Mouse (Mus musculus) liver, embryonic 15.5 days (tissue): Measurements from ENCODE around the gene Ak5. TPM values are rescaled to one million over a fixed set of nuclear protein-coding genes. Genes with fewer than 3 reads are reported as not detected.
A peak's percentile ranks its signal among the peaks of the same experiment; 100 is the strongest.

Source experiments
- ATAC-seq: fragments of 200-750 bp; cut with Nextera tagmentation; 2 replicates; pipeline ENCODE4 v1.8.0; 2017; ENCODE audit warnings: moderate number of reproducible peaks, mild to moderate bottlenecking, moderate library complexity; ENCODE audit not compliant: insufficient read depth
- H3K27ac ChIP-seq: fragments of 300-500 bp; sonication (generic); replicated peaks from 2 replicates; pipeline ENCODE4 v1.5.1; 2015; ENCODE audit warnings: mild to moderate bottlenecking, inconsistent platforms
- H3K27me3 ChIP-seq: fragments of 300-500 bp; sonication (generic); 2 replicates; pipeline ENCODE4 v1.6.1; 2015; ENCODE audit warnings: mild to moderate bottlenecking, inconsistent platforms
- H3K36me3 ChIP-seq: fragments of 300-500 bp; sonication (generic); replicated peaks from 2 replicates; pipeline ENCODE4 v1.6.1; 2015; ENCODE audit warnings: moderate library complexity, mild to moderate bottlenecking, inconsistent platforms
- H3K4me1 ChIP-seq: fragments of 300-500 bp; sonication (generic); replicated peaks from 2 replicates; pipeline ENCODE4 v1.6.1; 2015; ENCODE audit warnings: inconsistent platforms
- H3K4me2 ChIP-seq: fragments of 300-500 bp; sonication (generic); 2 replicates; pipeline ENCODE4 v1.6.1; 2015; ENCODE audit warnings: moderate library complexity, mild to moderate bottlenecking, inconsistent platforms
- H3K4me3 ChIP-seq: fragments of 300-500 bp; sonication (generic); replicated peaks from 2 replicates; pipeline ENCODE4 v1.5.1; 2015; ENCODE audit warnings: mild to moderate bottlenecking, inconsistent platforms
- H3K9ac ChIP-seq: fragments of 300-500 bp; sonication (generic); 2 replicates; pipeline ENCODE4 v1.6.1; 2015; ENCODE audit warnings: moderate library complexity, mild to moderate bottlenecking, inconsistent platforms
- H3K9me3 ChIP-seq: fragments of 300-500 bp; sonication (generic); replicated peaks from 2 replicates; pipeline ENCODE4 v1.6.1; 2016; ENCODE audit warnings: inconsistent platforms
- WGBS: fragments of 180-500 bp; shearing (Covaris S2); methylation state at CpG from one replicate; pipeline ENCODE4 v1.1.7; 2015; ENCODE audit warnings: mixed read lengths; ENCODE audit not compliant: insufficient replicate concordance; 5-methylcytosine and 5-hydroxymethylcytosine counted together
- polyA plus RNA-seq: library from polyadenylated mRNA; unstranded; fragments of >200 nt; fragmentation: Nextera tagmentation; extraction: Ambion mirVana; gene quantifications from 2 replicates; pipeline ENCODE4 v1.2.1, GENCODE M21; 2015

Gene Ak5
- polyA plus RNA-seq, 1 experiment from 2014 or later: 0.20 TPM

DNA sequence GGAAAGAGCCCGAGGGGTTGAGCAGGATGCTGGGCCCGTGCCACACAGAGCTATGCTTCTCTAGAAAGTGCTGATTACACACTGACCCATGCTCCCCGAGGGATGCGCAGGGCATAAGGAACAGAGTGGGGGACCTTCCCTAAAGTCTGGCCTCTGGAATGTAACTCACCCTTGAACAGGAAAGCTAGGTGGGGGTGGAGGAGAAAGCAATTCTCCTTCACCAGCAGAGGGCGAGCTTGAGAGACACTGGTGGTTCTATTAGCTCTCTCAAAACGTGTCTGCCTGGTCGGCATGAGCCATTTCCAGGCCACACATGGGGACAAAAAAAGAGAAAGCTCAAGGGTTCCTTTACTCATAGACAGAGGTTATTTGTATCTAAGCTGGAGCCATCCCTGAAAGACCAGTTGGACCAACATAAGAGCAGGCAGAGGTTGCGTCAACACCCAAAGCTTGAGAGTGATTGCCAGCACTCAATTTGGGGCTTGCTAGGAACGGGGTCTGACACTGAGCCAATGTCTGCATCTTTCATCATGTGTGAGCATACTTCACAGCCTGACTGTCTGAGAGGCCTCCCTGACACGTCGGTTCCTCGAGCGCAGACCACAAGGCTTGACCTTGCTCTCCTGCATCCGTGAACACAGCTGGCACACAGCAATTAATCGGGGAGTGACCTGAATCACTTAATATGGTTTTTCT, 193.4 kb downstream of the Ak5 start:
- no peaks in the 10 kb centered on the region for H3K27me3 ChIP-seq
- no peak overlapping the region for H3K9ac ChIP-seq
- H3K27ac ChIP-seq: no peak overlapping the region
- H3K4me3 ChIP-seq: no peak overlapping the region
- WGBS: 53% methylated on average over 15 of the region's 15 CpGs
- no peak for ATAC-seq
- peaks cover 22% of the 10 kb centered on the region for H3K4me1 ChIP-seq
- H3K4me2 ChIP-seq: no peak overlapping the region
- H3K9me3 ChIP-seq: no peaks in the 10 kb centered on the region
- no peaks in the 10 kb centered on the region for H3K36me3 ChIP-seq

DNA sequence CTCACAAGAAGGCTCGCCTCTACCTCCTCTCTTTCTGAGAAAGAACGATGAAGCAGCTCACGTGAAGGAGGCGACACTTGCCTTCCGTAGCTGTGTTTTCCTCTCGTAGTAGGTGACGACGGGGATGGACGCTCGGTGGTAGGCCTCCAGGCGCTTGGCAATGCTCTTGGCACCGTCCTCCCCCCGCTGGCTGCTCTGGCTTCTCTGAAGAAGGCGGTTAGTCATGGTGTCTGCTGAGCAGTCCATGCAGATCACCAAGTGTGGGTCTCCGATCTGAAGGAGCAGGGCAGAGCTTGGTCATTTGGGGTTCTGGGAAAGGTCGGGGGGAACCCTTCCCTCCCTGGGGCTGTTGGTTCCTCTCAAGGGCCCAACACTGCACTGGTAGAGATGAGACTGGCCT, 195.5 kb downstream of the Ak5 start:
- no peaks in the 10 kb centered on the region for H3K9me3 ChIP-seq
- no peaks in the 10 kb centered on the region for H3K27me3 ChIP-seq
- WGBS: 77% methylated on average over 16 of the region's 16 CpGs
- ATAC-seq: no peak
- H3K9ac ChIP-seq: no peak overlapping the region
- H3K4me2 ChIP-seq: no peak overlapping the region
- no peak overlapping the region for H3K27ac ChIP-seq
- no peak overlapping the region for H3K4me3 ChIP-seq
- no peaks in the 10 kb centered on the region for H3K36me3 ChIP-seq
- H3K4me1 ChIP-seq: peaks cover 6% of the 10 kb centered on the region

DNA sequence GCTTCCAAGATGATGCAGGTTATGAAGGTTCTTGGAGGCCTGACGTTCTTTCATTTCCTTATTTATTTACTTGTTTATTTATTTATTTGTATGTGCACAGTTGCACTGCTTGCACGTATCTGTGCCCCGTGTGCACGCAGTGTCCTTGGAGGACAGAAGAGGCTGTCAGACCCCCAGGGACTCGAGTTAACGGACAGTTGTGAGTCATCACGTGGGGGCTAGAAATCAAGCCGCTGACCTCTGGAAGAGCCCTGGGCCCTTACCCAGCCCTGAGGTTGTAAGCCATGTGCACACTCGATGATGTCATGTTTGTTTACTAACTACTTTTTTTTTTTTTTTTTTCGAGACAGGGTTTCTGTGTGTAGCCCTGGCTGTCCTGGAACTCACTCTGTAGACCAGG, 197.8 kb downstream of the Ak5 start:
- no peak for ATAC-seq
- Histone ChIP-seq H3K4me2 (no peak overlapping the region), H3K36me3 (no peaks in the 10 kb centered on the region), H3K9ac (no peak overlapping the region), H3K9me3 (no peaks in the 10 kb centered on the region), H3K27ac (no peak overlapping the region), H3K4me3 (no peak overlapping the region), H3K4me1 (no peaks in the 10 kb centered on the region), H3K27me3 (no peaks in the 10 kb centered on the region)
- WGBS: 73% methylated on average over 10 of the region's 10 CpGs

DNA sequence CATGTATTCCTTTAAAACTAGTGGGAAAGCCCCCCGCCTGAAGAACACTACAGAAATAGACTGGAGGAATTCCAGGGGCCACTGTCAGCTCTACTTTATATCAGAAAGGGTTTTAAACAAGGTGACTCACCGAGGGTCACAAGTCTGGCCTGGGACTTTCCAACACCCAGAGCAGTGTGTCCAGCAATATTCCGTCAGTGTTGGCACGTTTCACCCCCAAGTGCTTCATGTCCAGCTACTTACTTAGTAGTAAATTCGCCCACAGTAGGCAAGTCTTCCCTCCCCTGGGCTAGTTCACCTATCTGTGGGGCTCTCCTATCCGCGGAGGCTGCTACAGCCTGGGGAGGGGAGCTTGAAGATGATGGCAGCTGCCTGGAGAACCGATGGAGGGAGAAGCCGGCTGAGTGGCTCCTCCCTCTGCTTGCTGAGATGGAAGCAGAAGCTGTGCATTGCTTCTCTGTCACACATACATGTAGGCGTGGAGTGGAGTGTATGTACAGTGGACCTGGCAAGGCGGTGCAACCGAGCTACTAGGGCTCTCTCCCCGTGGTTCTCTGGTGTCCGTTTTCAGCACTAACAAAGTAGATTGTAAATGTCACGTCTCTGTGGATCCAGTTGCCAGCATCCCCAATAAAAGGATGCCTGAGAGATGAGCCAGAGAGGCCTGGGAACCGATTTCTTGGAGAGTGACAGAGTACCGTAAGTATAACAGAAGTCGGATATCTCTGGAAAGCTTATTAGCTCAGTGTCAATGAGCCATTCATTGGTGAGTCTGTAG, 198.5 kb downstream of the Ak5 start:
- Histone ChIP-seq H3K4me1 (no peaks in the 10 kb centered on the region), H3K27me3 (no peaks in the 10 kb centered on the region), H3K4me2 (no peak overlapping the region), H3K9me3 (no peaks in the 10 kb centered on the region), H3K36me3 (no peaks in the 10 kb centered on the region), H3K9ac (no peak overlapping the region), H3K4me3 (no peak overlapping the region), H3K27ac (no peak overlapping the region)
- 67% methylated on average over 18 of the region's 18 CpGs for WGBS
- no peak for ATAC-seq

DNA sequence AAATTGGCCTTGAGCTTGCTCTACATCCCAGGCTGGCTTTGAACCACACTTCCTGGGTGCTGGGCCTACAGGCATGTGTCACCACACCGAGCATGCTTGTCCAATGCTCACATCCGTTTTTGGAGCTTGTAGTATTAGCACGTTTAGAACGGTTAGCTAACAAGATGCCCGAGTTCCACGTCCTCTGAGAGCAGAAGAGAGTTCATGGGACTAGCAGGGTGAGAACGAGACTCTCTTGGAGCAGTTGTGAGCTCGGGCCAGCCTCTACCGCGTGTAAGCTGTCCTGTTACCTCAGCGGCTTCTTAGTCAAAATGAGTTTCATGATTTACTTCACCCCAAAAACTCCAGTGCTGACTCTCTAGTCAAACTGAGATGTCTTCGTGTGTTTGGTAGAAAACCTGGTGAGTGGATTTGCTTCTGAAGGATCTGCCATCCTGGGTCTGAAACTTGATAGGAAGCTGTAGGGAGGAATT, 199.6 kb downstream of the Ak5 start:
- no peak for ATAC-seq
- WGBS: 72% methylated on average over 12 of the region's 12 CpGs
- Histone ChIP-seq H3K27me3 (no peaks in the 10 kb centered on the region), H3K36me3 (no peaks in the 10 kb centered on the region), H3K9ac (no peak overlapping the region), H3K4me1 (no peaks in the 10 kb centered on the region), H3K9me3 (no peaks in the 10 kb centered on the region), H3K27ac (no peak overlapping the region), H3K4me3 (no peak overlapping the region), H3K4me2 (no peak overlapping the region)

DNA sequence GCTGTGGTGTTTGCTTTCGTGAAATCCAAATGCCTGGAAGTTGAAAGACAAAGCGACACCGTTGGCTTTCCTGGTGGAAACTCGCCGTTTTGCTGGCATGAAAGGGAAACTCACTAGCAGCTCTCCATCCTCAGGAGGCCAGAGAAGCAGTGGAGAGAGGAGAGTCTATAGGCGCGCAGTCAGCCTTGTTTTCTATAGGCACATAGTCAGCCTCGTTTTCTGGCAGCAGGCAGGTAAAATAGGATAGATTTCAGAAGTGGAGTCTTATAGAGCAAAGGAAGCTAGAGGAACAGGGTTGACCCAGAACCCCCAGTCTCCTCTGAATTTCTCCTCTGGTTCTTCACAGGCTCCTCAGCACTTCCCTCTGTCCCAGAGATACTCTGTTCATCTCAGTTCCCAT, 200.1 kb downstream of the Ak5 start:
- no peaks in the 10 kb centered on the region for H3K4me1 ChIP-seq
- no peaks in the 10 kb centered on the region for H3K36me3 ChIP-seq
- WGBS: 74% methylated on average over 8 of the region's 8 CpGs
- no peaks in the 10 kb centered on the region for H3K27me3 ChIP-seq
- no peaks in the 10 kb centered on the region for H3K9me3 ChIP-seq
- no peak overlapping the region for H3K27ac ChIP-seq
- no peak for ATAC-seq
- H3K4me3 ChIP-seq: no peak overlapping the region
- no peak overlapping the region for H3K4me2 ChIP-seq
- no peak overlapping the region for H3K9ac ChIP-seq

DNA sequence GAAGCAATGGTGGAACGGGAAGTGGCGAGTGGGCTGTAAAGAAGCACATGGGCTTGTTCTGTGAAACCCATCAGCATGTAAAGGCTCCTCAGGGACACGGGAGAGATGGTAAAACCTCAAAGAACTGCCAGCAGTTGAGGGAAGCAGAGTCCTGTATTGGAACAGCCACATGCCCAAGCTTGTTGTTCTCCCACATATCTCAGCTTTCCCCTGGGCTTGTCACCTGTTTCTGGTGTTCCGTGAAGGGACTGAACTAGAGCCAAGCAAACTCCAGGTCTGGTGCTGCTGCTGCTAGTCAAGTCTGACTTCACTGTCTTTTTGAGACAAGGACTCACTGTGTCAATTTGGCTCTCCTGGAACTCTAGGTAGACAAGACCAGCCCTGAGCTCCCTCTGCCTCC, 200.8 kb downstream of the Ak5 start:
- 60% methylated on average over 4 of the region's 4 CpGs for WGBS
- H3K9ac ChIP-seq: no peak overlapping the region

DNA sequence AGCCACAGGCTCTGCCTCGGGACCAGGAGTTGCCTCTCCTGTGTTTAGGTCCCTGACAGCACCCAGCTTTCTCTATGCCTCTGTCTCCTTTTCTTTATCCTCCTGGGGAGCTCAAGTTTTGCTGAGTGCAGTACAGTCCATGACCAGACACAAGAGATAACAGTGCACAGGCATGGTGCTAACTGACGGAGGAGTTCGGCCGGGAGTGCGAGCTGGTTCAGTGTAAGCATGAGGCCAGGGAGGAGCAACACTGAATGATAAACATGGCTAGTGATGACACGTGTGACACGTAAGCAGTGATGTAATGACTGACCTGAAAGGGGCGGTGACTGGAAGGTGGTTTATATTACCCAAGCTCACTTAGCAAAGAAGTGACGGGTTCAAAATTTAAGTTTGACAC, 201.3 kb downstream of the Ak5 start:
- Histone ChIP-seq H3K27me3 (no peaks in the 10 kb centered on the region), H3K9me3 (no peaks in the 10 kb centered on the region), H3K27ac (no peak overlapping the region), H3K4me1 (no peaks in the 10 kb centered on the region), H3K4me2 (no peak overlapping the region), H3K36me3 (peaks cover 4% of the 10 kb centered on the region; the same call in 1 of the 2 replicates), H3K9ac (no peak overlapping the region), H3K4me3 (no peak overlapping the region)
- WGBS: 58% methylated on average over 9 of the region's 9 CpGs
- ATAC-seq: peak; percentile 32; the same call in 1 of the 2 replicates

More for the DNA sequence above, 200.8 kb downstream of the Ak5 start:
- ATAC-seq: no peak
- no peak overlapping the region for H3K27ac ChIP-seq
- no peak overlapping the region for H3K4me3 ChIP-seq
- no peaks in the 10 kb centered on the region for H3K4me1 ChIP-seq
- H3K27me3 ChIP-seq: no peaks in the 10 kb centered on the region
- H3K4me2 ChIP-seq: no peak overlapping the region
- no peaks in the 10 kb centered on the region for H3K9me3 ChIP-seq
- H3K36me3 ChIP-seq: 0 out of 2 replicates have a peak, but pooled peaks cover under 1% of the 10 kb centered on the region

DNA sequence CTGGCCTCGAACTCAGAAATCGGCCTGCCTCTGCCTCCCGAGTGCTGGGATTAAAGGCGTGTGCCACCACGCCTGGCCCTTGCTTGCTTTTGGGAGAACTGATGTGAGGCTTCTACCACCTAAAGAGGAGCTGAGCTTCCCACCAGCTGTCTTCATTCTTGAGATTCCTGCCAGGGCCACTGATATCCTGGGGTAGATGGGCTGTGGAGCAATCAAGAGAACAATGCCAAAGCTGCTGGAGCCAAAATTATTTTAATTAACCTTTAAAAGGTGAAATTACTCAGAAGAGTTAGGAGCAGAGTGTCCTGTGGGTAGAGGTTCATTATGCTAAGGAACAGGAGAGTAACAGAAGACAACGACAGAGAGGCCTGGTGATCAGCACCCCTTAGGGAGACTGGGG, 202.8 kb downstream of the Ak5 start:
- Histone ChIP-seq H3K4me1 (0 out of 2 replicates have a peak, but pooled peaks cover 2% of the 10 kb centered on the region), H3K4me2 (no peak overlapping the region), H3K9me3 (no peaks in the 10 kb centered on the region), H3K27me3 (no peaks in the 10 kb centered on the region), H3K4me3 (no peak overlapping the region), H3K9ac (no peak overlapping the region), H3K36me3 (peaks cover 13% of the 10 kb centered on the region), H3K27ac (no peak overlapping the region)
- WGBS: 85% methylated on average over 6 of the region's 6 CpGs
- no peak for ATAC-seq

DNA sequence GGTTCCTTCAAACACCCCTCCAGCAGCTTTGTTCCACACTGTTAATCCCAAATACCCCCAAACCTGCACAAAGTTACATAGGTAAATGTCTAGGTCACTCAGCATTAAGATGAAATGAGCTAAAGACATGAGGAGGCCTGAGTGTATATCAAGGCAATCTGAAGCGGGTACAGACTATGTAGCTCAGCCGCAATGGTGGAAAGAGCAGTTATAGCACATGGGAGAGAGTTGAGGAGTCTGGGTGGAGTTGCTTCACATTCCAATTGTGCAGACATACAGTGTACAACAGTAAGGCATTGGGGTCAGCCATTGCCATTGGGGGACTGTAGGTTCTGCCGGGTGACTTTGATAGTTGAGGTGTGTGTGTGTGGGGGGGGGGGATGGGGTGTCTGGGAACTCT, 203.7 kb downstream of the Ak5 start:
- WGBS: 93% methylated on average over 3 of the region's 3 CpGs
- no peak overlapping the region for H3K27ac ChIP-seq
- 0 out of 2 replicates have a peak, but pooled peaks cover 2% of the 10 kb centered on the region for H3K4me1 ChIP-seq
- H3K27me3 ChIP-seq: no peaks in the 10 kb centered on the region
- no peak overlapping the region for H3K4me2 ChIP-seq
- no peak overlapping the region for H3K4me3 ChIP-seq
- no peak overlapping the region for H3K9ac ChIP-seq
- ATAC-seq: no peak
- no peaks in the 10 kb centered on the region for H3K9me3 ChIP-seq
- H3K36me3 ChIP-seq: peaks cover 18% of the 10 kb centered on the region

DNA sequence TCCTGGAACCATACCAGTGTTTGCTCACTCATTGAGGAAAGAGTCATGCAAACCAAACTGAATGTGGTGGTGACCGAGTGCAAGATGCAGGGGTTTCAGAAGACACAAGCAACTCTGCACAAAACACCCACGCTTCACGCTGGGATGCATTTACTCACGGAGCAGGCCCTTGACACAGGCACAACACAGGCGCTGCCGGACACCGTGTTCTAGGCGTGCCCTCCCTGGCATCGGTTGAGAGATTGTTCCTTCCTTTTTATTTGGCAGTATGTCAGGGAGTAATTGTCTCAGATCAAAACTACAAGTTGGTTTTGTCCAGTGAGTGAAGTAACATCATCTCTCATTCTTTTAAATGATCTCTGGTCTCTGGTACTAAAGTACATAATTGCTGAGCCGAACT, 205.3 kb downstream of the Ak5 start:
- WGBS: 84% methylated on average over 10 of the region's 10 CpGs
- H3K4me1 ChIP-seq: 0 out of 2 replicates have a peak, but pooled peaks cover 2% of the 10 kb centered on the region
- H3K27ac ChIP-seq: no peak overlapping the region
- H3K36me3 ChIP-seq: peaks cover 28% of the 10 kb centered on the region
- H3K4me2 ChIP-seq: no peak overlapping the region
- H3K9me3 ChIP-seq: no peaks in the 10 kb centered on the region
- H3K27me3 ChIP-seq: no peaks in the 10 kb centered on the region
- no peak overlapping the region for H3K4me3 ChIP-seq
- ATAC-seq: no peak
- no peak overlapping the region for H3K9ac ChIP-seq
